Mouse (Mus musculus) lung, embryonic 15.5 days (tissue): ENCODE measurements at regions not wholly inside any gene's neighbourhood (a gene's known extent, or its start where the extent isn't known, plus 50 kb on each side); places are given as distances from the start of the nearest gene placed in this dataset.

Experiments used
- ATAC-seq: fragments of 200-750 bp; cut with Nextera tagmentation; 2 replicates; pipeline ENCODE4 v1.8.0; 2017; ENCODE audit warnings: moderate number of reproducible peaks, borderline replicate concordance; ENCODE audit not compliant: low FRiP score, low TSS enrichment; ENCODE audit errors: extremely low read depth
- H3K27ac ChIP-seq: fragments of 300-500 bp; sonication (generic); 2 replicates; pipeline ENCODE4 v1.5.1; 2015; ENCODE audit warnings: moderate library complexity, mild to moderate bottlenecking, inconsistent platforms
- H3K27me3 ChIP-seq: fragments of 300-500 bp; sonication (generic); 2 replicates; pipeline ENCODE4 v1.6.1; 2015; ENCODE audit warnings: inconsistent platforms
- H3K36me3 ChIP-seq: fragments of 300-500 bp; sonication (generic); 2 replicates; pipeline ENCODE4 v1.6.1; 2015; ENCODE audit warnings: inconsistent platforms
- H3K4me1 ChIP-seq: fragments of 300-500 bp; sonication (generic); 2 replicates; pipeline ENCODE4 v1.6.1; 2015; ENCODE audit warnings: inconsistent platforms
- H3K4me2 ChIP-seq: fragments of 300-500 bp; sonication (generic); 2 replicates; pipeline ENCODE4 v1.6.1; 2015; ENCODE audit warnings: inconsistent platforms, mild to moderate bottlenecking, moderate library complexity
- H3K4me3 ChIP-seq: fragments of 300-500 bp; sonication (generic); 2 replicates; pipeline ENCODE4 v1.5.1; 2015; ENCODE audit warnings: mild to moderate bottlenecking, inconsistent platforms
- H3K9ac ChIP-seq: fragments of 300-500 bp; sonication (generic); 2 replicates; pipeline ENCODE4 v1.6.1; 2015; ENCODE audit warnings: inconsistent platforms
- H3K9me3 ChIP-seq: fragments of 300-500 bp; sonication (generic); 2 replicates; pipeline ENCODE4 v1.6.1; 2016; ENCODE audit warnings: inconsistent platforms
- WGBS: fragments of 180-500 bp; shearing (Covaris S2); methylation state at CpG from one replicate; pipeline ENCODE4 v1.1.7; 2015; 5-methylcytosine and 5-hydroxymethylcytosine counted together

GRCm38 (mm10) chr1:186317285-186317684 lies 200.2 kb upstream of the Lyplal1 start:
- Histone ChIP-seq H3K27me3 (no peaks in the 10 kb centered on the region), H3K9me3 (no peaks in the 10 kb centered on the region), H3K4me2 (no peak overlapping the region), H3K27ac (no peak overlapping the region), H3K4me1 (no peaks in the 10 kb centered on the region), H3K4me3 (no peak overlapping the region), H3K36me3 (no peaks in the 10 kb centered on the region), H3K9ac (no peak overlapping the region)
- 75% methylated on average over 2 of the region's 2 CpGs for WGBS
- no peak for ATAC-seq

- no peak for ATAC-seq
- H3K9ac ChIP-seq, result no peak overlapping the region
- 58% methylated on average over 4 of the region's 4 CpGs for WGBS
Measured at GRCm38 (mm10) chr1:186314180-186314579, 197.1 kb upstream of the Lyplal1 start.

GRCm38 (mm10) chr1:186312698-186313097 lies 195.6 kb upstream of the Lyplal1 start:
- H3K27me3 ChIP-seq, result no peaks in the 10 kb centered on the region
- WGBS, result 89% methylated on average over 9 of the region's 9 CpGs
- H3K9ac ChIP-seq, result no peak overlapping the region
- H3K27ac ChIP-seq, result no peak overlapping the region
- H3K4me1 ChIP-seq, result no peaks in the 10 kb centered on the region
- H3K4me3 ChIP-seq, result no peak overlapping the region
- no peaks in the 10 kb centered on the region for H3K36me3 ChIP-seq
- ATAC-seq, result no peak
- H3K9me3 ChIP-seq, result no peaks in the 10 kb centered on the region
- no peak overlapping the region for H3K4me2 ChIP-seq

More at GRCm38 (mm10) chr1:186314180-186314579, 197.1 kb upstream of the Lyplal1 start:
- H3K4me2 ChIP-seq, result no peak overlapping the region
- no peak overlapping the region for H3K4me3 ChIP-seq
- H3K27me3 ChIP-seq, result no peaks in the 10 kb centered on the region
- H3K27ac ChIP-seq, result no peak overlapping the region
- no peaks in the 10 kb centered on the region for H3K36me3 ChIP-seq
- H3K4me1 ChIP-seq, result no peaks in the 10 kb centered on the region
- H3K9me3 ChIP-seq, result no peaks in the 10 kb centered on the region

GRCm38 (mm10) chr1:186312008-186312407 lies 194.9 kb upstream of the Lyplal1 start:
- Histone ChIP-seq H3K9me3 (no peaks in the 10 kb centered on the region), H3K4me1 (no peaks in the 10 kb centered on the region), H3K27me3 (no peaks in the 10 kb centered on the region), H3K4me3 (no peak overlapping the region), H3K27ac (no peak overlapping the region), H3K36me3 (no peaks in the 10 kb centered on the region), H3K4me2 (no peak overlapping the region), H3K9ac (no peak overlapping the region)
- WGBS, result 62% methylated on average over 7 of the region's 7 CpGs
- no peak for ATAC-seq

- no peaks in the 10 kb centered on the region for H3K36me3 ChIP-seq
- H3K27me3 ChIP-seq, result no peaks in the 10 kb centered on the region
- 48% methylated on average over 6 of the region's 6 CpGs for WGBS
- no peaks in the 10 kb centered on the region for H3K9me3 ChIP-seq
- H3K9ac ChIP-seq, result no peak overlapping the region
- no peak overlapping the region for H3K4me3 ChIP-seq
- no peak overlapping the region for H3K4me2 ChIP-seq
- H3K27ac ChIP-seq, result no peak overlapping the region
- peak; percentile 76; the same call in 1 of the 2 replicates for ATAC-seq
- no peaks in the 10 kb centered on the region for H3K4me1 ChIP-seq
Measured at GRCm38 (mm10) chr1:186307627-186308026, 190.5 kb upstream of the Lyplal1 start.

GRCm38 (mm10) chr1:186297464-186297863 lies 180.4 kb upstream of the Lyplal1 start:
- ATAC-seq, result no peak
- H3K27ac ChIP-seq, result no peak overlapping the region
- 62% methylated on average over 7 of the region's 7 CpGs for WGBS

GRCm38 (mm10) chr1:186295201-186295600 lies 178.1 kb upstream of the Lyplal1 start:
- ATAC-seq, result no peak
- Histone ChIP-seq H3K27ac (no peak overlapping the region), H3K4me2 (no peak overlapping the region), H3K36me3 (no peaks in the 10 kb centered on the region), H3K9ac (no peak overlapping the region), H3K4me3 (no peak overlapping the region), H3K27me3 (no peaks in the 10 kb centered on the region), H3K4me1 (no peaks in the 10 kb centered on the region), H3K9me3 (no peaks in the 10 kb centered on the region)
- WGBS, result 55% methylated on average over 2 of the region's 2 CpGs

More at GRCm38 (mm10) chr1:186297464-186297863, 180.4 kb upstream of the Lyplal1 start:
- H3K9ac ChIP-seq, result no peak overlapping the region
- no peaks in the 10 kb centered on the region for H3K4me1 ChIP-seq
- H3K4me3 ChIP-seq, result no peak overlapping the region
- no peaks in the 10 kb centered on the region for H3K36me3 ChIP-seq
- H3K27me3 ChIP-seq, result no peaks in the 10 kb centered on the region
- H3K4me2 ChIP-seq, result no peak overlapping the region
- no peaks in the 10 kb centered on the region for H3K9me3 ChIP-seq

- Histone ChIP-seq H3K9ac (no peak overlapping the region), H3K4me3 (no peak overlapping the region), H3K27ac (no peak overlapping the region), H3K9me3 (no peaks in the 10 kb centered on the region), H3K27me3 (no peaks in the 10 kb centered on the region), H3K4me1 (no peaks in the 10 kb centered on the region), H3K36me3 (no peaks in the 10 kb centered on the region), H3K4me2 (no peak overlapping the region)
- WGBS, result 48% methylated on average over 2 of the region's 2 CpGs
- ATAC-seq, result no peak
Measured at GRCm38 (mm10) chr1:186294635-186295034, 177.5 kb upstream of the Lyplal1 start.

- Histone ChIP-seq H3K4me3 (no peak overlapping the region), H3K4me2 (no peak overlapping the region), H3K36me3 (no peaks in the 10 kb centered on the region), H3K9ac (no peak overlapping the region), H3K9me3 (no peaks in the 10 kb centered on the region), H3K4me1 (no peaks in the 10 kb centered on the region), H3K27ac (no peak overlapping the region), H3K27me3 (no peaks in the 10 kb centered on the region)
- 83% methylated on average over 2 of the region's 2 CpGs for WGBS
- ATAC-seq, result no peak
Measured at GRCm38 (mm10) chr1:186289117-186289516, 172.0 kb upstream of the Lyplal1 start.

GRCm38 (mm10) chr1:186287831-186288230 lies 170.7 kb upstream of the Lyplal1 start:
- Histone ChIP-seq H3K36me3 (no peaks in the 10 kb centered on the region), H3K9ac (no peak overlapping the region), H3K4me2 (no peak overlapping the region), H3K27ac (no peak overlapping the region), H3K4me3 (no peak overlapping the region), H3K4me1 (no peaks in the 10 kb centered on the region), H3K27me3 (no peaks in the 10 kb centered on the region), H3K9me3 (no peaks in the 10 kb centered on the region)
- ATAC-seq, result no peak
- WGBS, result 67% methylated on average over 8 of the region's 8 CpGs

- Histone ChIP-seq H3K9ac (no peak overlapping the region), H3K4me1 (0 out of 2 replicates have a peak, but pooled peaks cover 4% of the 10 kb centered on the region), H3K27me3 (no peaks in the 10 kb centered on the region), H3K4me2 (no peak overlapping the region), H3K9me3 (no peaks in the 10 kb centered on the region), H3K4me3 (no peak overlapping the region), H3K27ac (no peak overlapping the region), H3K36me3 (no peaks in the 10 kb centered on the region)
- no peak for ATAC-seq
- 73% methylated on average over 4 of the region's 4 CpGs for WGBS
Measured at GRCm38 (mm10) chr1:186286401-186286800, 169.3 kb upstream of the Lyplal1 start.

GRCm38 (mm10) chr1:186277981-186278634 lies 161.0 kb upstream of the Lyplal1 start:
- Histone ChIP-seq H3K36me3 (no peaks in the 10 kb centered on the region), H3K27ac (no peak overlapping the region), H3K4me2 (peak overlapping the region; percentile 0; the same call in 1 of the 2 replicates), H3K4me1 (0 out of 2 replicates have a peak, but pooled peaks cover 4% of the 10 kb centered on the region), H3K4me3 (no peak overlapping the region), H3K9ac (no peak overlapping the region), H3K27me3 (no peaks in the 10 kb centered on the region), H3K9me3 (no peaks in the 10 kb centered on the region)
- 48% methylated on average over 11 of the region's 11 CpGs for WGBS
- no peak for ATAC-seq
